Mouse (Mus musculus): ENCODE results near the gene Tnc.
A peak's percentile ranks its signal among the peaks of the same experiment; 100 is the strongest.

Gene Tnc

DNA sequence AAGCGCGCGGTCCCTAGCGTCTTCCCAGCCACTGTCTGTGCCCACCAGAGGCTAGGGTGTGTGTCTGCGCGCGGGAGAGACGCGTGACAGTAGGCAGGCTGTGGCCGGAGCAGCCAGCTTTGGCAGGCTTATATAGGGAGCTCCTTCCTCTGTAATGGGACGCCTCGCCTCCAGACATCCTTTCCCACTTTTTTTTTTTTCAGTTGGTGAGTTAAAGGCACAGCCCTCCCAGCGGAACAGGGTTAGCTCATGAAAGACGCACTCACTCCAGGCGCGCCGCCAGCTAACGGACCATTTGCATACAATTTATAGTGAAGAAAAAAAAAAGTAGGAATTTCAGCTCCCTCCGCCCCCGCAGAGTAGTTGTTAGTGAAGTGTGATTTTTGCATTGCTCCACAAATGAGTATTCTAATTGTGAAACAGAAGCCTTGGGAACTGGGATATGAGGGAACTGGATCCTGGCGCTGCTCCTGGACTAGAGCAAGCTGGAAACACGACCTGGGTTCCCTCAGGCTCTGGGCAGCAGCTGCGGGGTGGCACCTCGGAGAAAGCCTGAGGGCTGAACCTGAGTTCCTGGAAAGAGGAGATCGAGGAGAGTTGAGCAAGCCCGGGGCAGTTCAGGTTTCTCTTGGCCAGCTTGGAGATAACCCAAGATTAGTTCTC is at the start of gene Tnc:
TSS of gene Tnc (minus strand) at position 185 of the 663 bp plus-strand sequence.
- peak; percentile 81 for DNase-seq

DNA sequence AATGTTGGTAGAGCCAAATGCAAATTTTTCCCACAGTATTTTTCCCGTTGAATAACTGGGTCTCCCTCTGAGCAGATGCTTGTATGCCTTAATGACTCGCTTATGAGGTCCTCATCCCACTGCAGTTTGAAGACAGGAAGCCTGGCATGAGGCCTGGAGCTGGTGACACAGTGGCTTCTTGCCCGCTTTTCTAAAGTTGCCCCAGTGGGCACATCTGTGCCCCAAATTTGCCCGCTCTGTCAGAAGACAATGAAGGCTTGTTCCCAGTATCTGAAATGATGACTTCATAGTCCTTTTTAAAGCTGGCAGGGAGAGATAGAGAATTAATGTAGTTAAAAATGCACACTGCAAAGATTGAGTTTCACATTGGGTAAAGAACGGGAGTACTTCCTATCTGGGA is 47.4 kb upstream of the Tnc start:
- DNase-seq = peak; percentile 13

DNA sequence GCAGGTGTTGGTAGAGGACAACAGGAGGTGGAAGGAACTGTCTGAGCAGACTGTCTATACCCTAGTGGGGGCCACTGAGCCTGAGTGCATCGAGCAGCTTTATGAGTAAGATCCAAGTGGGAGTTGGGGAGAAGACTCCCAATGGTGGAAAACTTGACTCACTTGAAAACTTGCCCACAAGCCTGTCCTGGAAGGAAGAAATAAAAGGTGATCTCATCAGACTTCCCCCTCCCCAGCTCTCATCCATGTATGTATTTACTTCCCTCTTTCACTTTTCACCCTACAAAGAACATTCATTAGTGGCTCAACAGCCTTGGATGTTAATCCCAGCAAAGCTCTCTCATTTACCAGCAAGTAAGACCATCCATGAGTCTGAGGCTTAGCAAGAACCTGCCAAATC is 46.0 kb upstream of the Tnc start:
- DNase-seq = no peak

DNA sequence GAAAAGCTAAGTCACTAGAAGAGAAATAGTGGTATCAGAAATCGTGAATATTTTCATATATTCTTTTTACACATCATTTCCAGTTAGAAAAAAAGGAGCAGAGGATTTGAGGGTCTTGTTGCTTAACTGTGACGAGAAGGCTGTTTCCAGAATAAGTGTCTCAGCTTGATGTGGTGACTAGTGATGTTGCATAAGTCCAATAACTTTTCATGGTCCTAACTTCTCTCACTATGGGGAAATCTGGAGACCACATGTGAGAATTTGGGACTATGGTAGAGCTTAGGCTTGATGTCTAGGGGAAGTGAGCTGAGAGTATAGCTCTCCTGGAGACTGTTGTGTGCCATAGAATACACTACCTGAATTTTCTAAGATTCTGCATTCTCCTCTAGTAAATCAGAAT is 42.6 kb upstream of the Tnc start:
- DNase-seq = no peak

DNA sequence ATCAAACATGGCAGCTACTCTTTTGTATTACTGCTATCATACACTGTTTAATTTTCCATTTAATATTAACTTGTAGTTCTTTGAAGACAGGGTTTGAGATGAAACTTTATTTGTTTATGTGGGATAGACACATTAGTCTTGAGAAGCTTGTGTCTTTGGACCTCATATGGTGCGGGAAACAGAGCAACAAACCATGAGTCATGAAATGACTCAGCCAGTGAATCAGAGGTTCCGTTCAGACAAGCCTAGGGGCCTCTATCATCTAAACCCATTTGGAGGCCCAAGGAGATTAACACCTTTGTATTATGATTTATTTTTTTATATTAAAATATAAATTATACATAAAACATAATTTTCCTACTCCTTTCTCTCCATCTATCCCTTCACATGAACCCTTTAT is 40.9 kb upstream of the Tnc start:
- no peak for DNase-seq

DNA sequence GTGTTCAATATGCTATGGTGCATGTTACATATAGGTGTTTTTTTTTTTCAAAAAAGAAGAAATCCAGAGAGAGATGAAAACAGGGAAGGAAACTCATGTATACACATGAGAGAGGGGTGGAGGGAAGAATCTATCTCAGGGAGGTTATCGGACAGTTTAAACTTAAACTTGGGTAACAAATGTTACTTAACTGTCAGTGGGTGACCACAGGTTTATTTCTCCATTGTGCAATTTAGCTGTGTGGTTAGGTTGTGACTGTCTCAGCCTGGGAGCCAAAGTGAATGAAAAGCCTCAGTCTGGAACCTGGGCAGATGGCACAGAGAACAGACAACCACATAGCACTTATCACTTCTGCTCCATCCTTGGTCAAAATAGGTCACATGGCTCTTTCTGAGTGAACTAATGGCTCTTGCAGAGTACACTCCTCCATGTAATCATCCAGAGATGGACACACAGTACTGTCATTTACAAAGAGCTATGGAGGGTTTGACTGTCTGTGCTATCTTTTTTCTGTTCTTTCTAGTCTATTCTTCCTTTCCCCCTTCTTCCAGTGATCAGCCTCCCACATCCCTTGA is 39.3 kb upstream of the Tnc start:
- no peak for DNase-seq

DNA sequence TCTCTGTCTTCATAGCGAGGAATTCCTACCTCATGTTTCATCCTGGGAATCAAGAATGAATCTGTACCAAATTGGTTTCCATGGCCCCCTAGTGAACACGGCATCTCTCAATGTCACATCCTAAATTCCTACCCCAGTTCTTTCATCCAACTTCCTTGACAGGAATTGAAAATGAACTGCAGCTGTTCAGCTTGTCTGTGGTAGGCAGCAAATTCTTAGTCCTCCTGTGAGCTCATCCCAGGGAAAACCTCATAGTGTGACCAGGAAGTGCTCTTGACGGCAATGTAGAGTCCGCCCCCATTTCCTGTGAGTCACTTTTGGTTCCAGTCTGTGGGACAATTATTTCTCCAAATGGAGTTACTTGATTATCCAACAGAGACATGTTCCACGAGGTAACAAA is 37.0 kb upstream of the Tnc start:
- DNase-seq = no peak

DNA sequence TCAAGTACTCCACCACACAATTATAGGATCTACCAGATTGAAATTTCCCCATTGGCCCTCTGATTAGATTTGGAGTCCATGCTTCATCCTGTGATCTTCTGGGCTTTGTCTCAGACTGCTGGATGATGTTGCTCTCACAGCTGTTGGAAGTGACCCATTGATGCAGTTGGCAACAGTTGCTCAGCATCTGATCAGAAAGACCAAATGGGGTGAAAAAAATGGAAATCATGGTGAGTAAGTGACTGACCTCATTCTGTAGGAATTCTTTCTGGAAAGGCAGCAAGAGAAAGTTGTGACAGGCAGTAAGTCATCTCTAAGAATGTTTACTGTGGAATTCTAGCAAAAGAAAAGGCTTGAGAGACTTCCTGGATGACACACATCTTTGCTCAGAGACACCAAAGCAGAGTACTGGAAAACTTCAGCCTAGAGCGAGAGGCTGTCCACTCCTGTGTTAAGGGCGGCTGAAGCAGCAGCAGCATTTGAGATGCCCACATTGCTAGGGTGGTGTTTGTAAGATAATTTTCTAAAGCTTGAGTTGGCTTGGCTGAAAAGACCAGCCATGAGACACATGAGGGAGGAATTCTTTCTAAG is 31.3 kb upstream of the Tnc start:
- DNase-seq = no peak

DNA sequence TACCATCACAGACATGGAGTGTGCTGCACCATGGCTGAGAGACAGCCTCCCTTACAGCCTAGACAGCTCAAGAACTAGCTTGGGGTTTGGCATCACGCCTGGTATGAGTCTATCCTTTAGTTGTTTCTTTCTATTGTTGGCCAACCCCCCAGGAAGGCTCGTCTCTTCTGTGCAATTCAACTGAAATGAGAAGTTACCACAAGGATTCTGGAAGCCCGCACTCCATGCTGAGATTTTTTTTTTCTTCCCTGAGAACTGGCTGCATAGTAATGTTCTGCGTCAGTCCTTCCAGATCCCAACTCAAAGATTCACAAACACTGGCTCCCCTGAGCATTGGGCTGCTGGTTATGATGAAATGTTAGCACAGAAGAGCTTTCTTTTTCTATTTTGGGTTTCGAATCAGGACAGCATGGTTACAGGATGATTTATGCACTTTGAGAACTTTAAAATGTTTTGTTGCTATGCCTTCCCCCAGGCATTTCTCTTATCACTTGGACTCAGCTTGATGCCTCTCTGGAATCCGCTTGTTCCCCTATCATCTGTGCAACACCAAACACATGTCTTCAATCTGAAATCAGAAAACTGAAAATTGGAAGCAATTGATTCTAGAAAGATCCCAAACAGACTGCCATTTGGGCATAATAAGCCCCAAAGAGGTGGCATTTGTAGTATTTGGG is 29.7 kb upstream of the Tnc start:
- DNase-seq = peak; percentile 7

DNA sequence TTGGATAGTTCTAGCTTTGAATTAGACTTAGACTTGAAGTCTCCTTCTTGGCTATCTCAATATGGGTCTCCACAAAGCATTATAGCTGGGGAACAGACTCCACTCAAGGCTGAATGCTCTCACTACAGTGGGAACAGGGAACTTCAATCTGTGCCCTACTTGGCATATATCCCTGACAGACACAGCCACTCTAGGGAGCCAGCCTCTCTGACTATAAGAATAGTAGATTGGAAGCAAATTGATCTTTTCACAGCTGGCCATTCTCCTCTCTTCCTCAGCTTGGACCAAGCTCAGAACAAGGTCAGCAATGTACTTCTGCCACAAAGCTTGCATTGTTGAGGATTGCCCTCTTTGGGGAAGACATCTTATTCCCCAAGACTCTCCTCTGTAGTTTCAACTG is 27.9 kb upstream of the Tnc start:
- no peak for DNase-seq

DNA sequence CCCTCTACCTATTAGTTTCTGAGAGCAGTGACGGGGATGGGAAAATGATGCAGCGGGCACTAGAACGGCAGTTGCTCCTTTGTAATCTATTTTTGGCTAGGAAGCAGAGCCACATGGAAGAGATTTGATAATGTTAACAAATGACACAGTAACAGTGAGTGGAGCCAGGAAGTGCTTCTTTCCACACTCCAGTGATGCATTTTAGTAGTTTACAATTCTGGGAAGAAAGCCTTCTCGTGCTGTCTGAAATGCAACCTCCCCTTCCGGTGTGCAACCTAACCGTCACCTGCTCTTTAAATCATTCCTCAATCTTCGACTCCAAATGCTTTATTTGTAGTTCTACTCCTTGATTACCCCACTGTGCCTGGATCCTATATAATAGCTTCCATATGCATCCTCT is 20.6 kb upstream of the Tnc start:
- no peak for DNase-seq

DNA sequence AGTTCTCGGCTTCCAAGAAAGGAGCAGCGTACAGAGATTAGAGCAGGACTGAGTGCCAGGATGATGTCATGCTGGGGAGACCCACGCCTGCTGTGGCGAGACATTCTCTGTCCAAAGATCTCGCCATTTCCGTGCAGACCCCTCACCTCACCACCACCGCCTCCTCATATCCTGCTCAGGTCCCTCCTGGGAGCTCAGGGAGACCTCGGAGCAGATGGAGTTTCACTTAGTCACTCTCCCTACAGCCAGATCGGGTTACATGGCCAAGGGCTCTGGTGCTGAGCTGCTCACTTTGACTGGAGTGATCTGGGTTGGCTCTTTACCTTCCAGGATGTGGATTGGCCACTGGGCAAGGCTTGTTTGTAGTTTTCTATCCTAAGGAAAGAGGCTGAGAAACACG is 18.5 kb upstream of the Tnc start:
- no peak for DNase-seq

DNA sequence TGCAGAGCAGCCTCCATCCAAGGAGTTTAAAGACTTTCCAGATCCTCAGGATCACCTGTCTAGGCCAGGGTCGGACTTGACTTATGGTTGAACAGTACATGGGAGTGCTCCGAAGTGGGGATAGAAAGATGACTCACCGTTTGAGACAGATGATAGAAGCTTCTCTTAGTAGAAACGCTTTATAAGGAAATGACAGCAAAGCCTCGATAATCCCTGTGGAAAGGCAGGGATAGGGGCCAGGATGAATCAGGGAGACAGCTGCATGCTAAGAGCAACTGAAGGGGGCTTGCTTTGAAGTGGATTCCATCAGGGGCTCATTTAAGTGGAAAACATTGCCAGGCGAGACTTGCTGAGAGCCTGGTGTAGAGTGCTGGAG is 12.0 kb upstream of the Tnc start:
- DNase-seq = no peak

DNA sequence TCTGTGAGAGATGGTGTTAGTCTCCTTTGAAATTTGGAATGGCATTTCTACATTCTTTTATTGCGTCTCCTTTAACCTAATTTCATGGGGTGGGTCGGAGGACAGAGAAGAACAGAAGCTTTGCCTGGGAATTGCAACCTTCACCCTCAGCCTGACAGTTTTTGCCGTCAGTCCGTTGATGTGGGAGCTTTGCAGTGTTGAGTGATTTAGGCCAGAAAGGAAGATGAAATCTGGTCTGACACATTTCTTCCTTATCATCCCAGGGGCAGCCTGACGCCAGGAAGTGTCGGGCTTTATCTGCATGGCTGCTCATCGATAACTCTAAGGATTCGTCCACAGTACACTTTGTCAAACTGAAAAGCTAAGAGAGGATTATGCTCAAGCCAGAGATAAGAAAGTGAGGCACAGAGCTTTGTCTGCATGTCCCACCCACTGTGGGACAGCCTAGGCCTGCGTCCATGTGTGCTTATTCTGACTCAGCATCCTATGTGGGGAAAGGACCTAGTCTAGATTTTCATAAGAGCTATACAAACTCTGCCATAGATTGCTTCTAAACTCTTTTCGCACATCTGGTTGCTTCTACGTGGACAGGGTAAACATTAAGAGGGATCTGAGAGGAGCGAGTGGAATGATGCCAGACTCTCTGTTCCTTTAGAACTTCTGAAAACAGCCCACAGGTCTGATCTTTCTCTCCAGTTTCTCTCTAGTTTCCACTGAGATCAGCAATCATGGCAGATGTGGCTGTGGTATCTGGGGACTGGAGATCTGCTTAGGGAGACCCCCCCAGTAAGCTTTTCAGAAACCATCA is 11.4 kb upstream of the Tnc start:
- DNase-seq = no peak

DNA sequence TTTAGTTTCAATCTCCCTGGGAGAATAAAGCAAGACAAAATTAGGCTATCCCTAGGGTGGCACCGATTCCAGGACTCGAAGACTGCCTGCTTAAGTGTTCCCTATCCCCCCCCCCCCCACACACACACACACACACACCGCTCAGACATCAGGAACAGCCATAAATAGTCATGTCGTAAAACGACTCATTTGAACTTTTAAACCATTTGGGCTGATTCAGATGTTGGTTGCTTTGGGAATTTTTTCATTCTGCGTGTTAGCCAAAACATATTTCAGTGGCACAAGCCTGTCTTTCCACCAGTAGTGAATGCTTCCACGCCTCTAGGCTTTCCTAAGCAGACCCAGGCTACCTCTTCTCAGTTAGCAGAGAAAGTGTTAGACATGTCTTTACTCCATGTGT is 1.4 kb upstream of the Tnc start:
- DNase-seq = no peak

DNA sequence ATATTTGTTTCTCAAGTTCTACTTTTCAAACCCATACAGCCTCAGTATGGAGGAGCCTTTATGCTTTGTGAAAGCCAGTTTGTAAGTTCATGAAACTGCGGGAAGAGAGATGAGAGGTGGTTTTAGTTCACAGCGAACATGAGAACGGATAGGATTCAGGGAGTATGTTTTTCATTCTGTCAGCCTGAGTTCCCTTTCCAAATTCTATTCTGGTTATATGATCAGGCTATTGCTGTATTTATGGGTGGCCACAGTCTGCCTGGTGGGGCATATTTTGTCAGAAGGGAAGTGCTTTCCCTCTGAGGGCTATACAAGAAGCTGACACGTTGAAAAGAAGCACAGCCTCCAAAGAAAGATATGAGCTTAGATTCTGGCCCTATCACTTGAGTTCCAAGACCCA is 2.9 kb downstream of the Tnc start:
- no peak for DNase-seq

DNA sequence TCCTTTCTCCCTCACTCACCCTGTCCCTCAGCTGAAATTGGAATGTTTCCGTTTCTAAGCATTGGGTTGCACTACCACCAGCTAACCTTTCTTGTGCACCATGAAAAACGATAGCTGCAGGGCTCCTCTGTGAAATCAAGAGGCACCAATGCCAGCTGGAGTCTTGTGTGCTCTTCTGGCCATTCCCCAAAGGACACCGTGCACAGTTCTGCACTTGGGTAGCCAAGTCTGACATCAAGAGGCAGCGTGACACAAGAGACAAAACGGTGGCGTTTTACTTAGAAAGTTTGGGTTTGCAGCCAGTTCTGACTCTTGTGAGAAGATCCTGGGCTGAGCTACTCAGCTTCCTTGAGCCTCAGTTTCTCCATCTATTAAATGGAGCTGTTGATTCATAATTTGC is 3.4 kb downstream of the Tnc start:
- no peak for DNase-seq

DNA sequence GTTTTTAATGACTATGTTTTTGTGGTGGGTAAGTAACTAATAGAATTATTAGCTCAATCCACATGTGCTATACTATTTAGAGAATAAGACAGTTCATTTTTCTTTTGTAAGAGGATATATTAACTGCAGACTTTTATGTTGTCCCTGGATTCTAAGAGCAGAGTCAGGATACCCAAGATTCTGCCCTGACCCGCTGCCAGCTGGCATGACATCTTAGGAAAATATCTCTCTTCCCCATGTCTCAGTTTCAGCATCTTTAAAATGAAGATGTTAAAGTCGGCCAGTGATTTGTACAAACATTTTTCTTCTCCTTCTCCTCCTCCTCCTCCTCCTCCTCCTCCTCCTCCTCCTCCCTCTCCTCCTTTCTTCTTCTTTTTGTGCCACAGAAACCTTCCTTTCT is 7.7 kb downstream of the Tnc start:
- DNase-seq = no peak

DNA sequence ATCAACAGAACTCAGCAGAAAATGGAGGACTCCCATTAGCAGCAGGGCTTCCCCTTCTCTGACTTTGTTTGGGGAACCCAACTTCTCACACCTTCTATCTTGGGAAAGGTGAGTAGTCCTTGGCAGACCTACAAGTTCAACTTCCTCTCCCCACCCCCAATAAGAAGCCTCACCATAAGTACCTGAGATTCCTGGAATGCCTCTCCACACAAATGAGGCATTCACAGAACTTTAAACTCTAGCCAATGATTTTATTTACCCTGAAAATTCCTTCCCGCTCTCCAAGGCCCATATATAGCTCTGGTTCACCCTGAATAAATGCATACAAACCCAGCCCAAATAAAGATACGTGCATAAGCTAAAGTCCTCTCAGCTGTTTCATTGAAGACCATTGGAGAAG is 9.3 kb downstream of the Tnc start:
- no peak for DNase-seq

DNA sequence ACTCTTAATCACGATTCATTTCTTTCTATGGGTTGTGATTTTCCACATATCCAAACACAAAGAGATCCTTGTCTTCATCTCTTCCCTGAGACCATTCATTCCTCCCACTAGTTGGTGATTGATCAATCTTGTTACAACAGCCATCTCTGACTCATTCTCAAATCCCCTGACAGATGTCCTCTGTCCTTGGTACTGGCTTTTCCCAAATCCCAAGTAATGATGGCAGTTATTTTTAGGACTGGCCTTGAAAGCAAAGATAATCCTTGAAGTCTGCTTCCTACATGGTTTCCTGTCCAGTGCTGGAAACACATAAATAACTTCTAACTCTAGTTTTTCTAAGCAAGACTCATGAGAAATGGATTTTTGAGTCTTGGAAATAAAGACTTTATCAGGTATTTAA is 12.1 kb downstream of the Tnc start:
- DNase-seq = no peak

DNA sequence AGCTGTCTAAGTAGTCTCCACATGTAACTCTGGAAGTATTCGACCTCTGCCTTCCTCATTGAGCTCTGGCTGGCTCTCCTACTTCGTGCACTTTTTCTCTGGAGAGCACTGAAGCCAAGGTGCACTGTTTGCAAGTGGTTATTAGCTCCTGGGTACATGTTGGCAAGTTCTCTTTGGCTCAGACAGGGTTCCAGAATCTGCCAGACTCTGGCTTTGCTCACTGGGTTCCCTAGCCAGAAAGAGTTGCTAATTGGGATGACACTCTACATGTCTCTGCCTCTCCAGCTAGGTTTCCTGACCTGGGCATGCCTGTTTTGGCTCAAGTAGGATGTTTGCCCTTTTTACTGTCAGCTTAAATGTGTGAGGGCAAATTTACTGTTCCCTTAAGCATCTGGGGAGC is 13.6 kb downstream of the Tnc start:
- DNase-seq = no peak

DNA sequence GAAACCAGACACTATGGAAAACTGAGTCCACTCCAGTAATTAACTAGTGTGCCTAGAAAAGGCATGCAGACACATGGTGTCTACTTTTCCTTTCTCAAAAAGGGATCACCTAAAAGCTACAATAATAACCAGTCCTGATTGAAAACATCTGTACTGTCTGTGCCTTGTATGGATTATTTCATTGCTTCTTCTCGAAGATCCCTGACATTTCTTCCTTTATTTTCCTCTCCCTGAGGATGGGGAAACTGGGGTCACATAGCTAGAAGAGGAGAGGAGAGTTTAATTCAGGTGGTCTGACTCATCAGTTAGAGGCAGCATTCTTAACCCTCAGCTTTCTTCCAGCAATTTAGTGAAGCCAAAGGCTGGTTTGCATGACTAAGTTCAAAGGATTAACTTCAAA is 17.3 kb downstream of the Tnc start:
- no peak for DNase-seq

DNA sequence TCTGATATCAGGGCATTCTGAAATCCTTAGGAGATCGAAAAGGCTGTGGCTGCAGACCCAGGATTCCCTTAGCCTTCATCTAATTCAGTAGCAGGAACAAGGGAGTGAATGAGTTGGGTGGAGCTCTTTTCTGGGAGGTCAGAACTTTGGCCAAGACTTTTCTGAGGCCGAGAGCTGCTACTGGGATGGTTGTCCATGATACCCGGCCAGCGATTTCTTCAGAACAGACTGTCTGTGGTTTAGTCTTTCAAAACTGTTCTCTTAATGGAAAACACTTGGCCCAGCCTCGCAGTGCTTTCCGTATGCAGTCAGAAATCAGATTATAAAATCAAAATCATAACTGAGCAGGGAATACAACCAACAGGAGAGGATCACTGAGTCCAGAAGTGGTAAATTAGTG is 21.2 kb downstream of the Tnc start:
- no peak for DNase-seq
